Mouse (Mus musculus): Measurements from ENCODE around the gene Eef2k.

The Eef2k gene

GRCm38 (mm10) chr7:120844689-120845088 lies 2.1 kb downstream of the Eef2k start:
- no peak for DNase-seq (ENCODE audit: low spot score)

- no peak for DNase-seq (ENCODE audit: low spot score)
These were observed 6.3 kb downstream of the Eef2k start for GRCm38 (mm10) chr7:120848831-120849512.

DNA sequence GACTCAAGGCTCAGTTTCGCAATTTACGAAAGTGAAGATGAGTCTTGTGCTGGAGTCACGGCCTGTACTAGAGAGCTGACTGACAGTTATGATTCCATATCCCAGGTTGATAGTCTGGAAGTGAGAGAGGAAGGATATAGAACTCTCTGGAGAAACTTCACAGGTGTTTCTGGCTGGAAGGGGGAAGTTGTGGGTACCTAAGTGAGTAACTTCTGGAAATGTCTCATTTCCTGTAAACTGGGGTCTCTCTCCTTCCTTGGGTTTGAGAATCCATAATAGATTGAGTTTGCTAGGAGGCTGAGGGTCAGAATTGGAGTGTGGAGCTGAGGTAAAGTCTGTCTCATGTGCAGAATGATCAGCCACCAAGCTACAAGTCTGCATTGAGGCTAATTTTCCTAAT lies 7.5 kb downstream of the Eef2k start:
- DNase-seq (ENCODE audit: low spot score): no peak

DNA sequence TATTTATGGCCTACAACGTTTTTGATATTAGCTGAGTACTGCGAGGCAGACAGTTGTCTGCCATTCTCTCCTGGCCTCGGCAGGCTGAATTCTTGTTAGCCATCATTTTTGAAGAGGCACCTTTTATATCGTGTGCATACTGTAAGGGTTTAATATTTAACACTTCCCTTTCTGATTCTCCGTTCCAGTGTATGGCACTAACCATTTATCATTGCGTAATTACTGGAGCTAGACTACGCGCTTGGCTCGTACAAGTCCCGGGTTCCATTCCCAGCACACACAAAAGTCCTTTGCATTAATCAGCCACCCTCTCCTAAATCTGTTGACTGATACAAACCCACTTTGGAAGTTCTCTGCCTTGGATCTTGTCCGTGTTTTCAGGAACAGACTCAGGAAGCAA lies 17.2 kb downstream of the Eef2k start:
- no peak for DNase-seq (ENCODE audit: low spot score)

DNA sequence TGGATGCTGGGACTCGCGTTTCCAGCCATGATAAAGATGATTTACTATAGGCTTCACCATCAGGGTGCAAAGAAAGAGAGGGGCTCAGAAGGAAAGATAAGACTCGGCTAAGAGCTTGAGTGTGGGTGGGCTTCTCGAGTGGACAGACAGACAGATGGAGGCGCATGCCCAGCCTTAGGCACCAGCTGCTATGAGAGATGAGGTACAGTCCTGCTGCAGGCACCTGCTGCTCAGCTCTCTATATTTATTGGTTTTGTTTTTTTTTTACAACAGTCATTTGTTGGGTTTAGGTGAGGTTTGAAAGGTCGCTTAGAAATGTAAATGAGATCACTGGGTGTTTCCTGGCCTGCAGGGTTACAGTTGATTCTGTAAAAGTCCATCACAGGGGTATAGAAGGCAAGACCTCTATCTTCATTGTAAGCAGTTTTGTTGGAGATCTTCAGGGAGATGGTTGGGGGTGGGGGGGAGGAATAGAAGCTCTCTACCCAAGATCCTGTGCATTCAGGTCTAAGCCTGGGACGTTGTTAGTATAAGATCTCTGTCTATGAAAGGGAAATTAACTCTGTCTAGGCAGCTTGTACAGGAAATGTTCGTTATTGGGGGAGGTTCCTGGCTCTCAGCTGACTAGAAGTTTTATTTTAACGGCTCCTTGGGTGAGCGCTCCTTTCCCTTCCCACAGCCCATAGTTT lies 18.3 kb downstream of the Eef2k start:
- DNase-seq (ENCODE audit: low spot score): no peak

GRCm38 (mm10) chr7:120861488-120862047 lies 18.9 kb downstream of the Eef2k start:
- no peak for DNase-seq (ENCODE audit: low spot score)

GRCm38 (mm10) chr7:120862196-120862595 lies 19.6 kb downstream of the Eef2k start:
- DNase-seq (ENCODE audit: low spot score): no peak

GRCm38 (mm10) chr7:120862626-120863025 lies 20.0 kb downstream of the Eef2k start:
- no peak for DNase-seq (ENCODE audit: low spot score)

DNA sequence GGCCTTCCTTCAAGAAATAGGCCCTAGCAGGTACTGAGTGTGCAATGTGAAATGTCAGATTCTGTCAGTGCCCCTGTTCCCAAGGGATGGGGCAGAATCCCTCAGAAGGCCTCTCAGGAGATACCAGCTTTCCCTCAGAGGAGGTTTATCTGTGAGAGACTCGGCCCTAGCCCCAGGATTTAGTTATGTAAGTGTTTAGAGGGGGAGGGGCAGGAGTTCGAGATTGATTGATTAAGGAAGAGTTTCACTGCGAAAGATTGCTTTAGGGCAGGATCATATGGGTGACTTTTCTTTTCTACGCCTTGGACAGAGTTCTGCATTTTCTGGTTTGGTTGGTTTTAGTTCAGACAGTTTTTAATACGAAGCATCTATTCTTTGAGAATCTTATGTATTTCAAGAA lies 20.8 kb downstream of the Eef2k start:
- DNase-seq (ENCODE audit: low spot score): no peak

DNA sequence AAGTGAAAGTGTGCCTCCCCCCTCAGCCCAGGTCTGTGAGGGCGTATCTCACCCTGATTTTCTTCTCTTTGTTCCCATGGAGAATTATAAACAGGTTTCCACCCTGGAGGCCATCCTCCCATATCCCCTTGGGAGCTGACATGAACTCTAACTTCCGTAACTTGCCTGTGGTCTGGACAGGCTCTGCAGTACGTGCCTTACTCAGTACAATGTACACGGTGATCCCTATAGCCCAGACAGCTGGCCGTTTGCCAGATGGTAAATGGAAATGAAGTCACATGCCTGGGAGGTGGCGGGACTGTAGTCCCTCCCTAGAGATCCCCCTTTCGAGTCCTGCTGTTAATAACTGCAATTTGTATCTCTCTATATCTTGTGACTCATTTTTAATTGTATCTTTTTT lies 22.5 kb downstream of the Eef2k start:
- peak; percentile 72 for DNase-seq (ENCODE audit: low spot score)

- DNase-seq (ENCODE audit: low spot score): peak; percentile 78
These were observed 23.2 kb downstream of the Eef2k start for GRCm38 (mm10) chr7:120865832-120866231.

GRCm38 (mm10) chr7:120866684-120867083 lies 24.1 kb downstream of the Eef2k start:
- no peak for DNase-seq (ENCODE audit: low spot score)

GRCm38 (mm10) chr7:120867720-120868119 lies 25.1 kb downstream of the Eef2k start:
- DNase-seq (ENCODE audit: low spot score): no peak

GRCm38 (mm10) chr7:120869883-120870282 lies 27.3 kb downstream of the Eef2k start:
- peak; percentile 34 for DNase-seq (ENCODE audit: low spot score)

- DNase-seq (ENCODE audit: low spot score): no peak
These were observed 27.9 kb downstream of the Eef2k start for GRCm38 (mm10) chr7:120870431-120871008.

DNA sequence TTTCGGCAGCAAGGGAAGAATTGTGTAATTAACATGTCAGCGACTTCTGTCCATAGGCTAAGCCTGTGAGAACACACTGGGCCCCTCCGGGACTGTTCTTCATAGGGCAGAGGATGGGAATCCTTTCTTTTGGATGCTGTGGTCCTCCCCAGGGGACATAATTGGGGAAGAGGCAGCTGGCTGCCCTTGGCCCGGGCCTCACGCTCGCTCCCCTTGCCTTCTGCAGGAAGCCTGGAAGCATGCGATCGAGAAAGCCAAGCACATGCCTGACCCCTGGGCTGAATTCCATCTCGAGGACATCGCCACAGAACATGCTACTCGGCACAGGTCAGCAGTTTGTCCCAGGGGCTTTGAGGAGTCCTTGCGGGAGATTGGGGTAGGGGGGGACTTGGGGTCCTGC lies 30.5 kb downstream of the Eef2k start:
- DNase-seq (ENCODE audit: low spot score): no peak

DNA sequence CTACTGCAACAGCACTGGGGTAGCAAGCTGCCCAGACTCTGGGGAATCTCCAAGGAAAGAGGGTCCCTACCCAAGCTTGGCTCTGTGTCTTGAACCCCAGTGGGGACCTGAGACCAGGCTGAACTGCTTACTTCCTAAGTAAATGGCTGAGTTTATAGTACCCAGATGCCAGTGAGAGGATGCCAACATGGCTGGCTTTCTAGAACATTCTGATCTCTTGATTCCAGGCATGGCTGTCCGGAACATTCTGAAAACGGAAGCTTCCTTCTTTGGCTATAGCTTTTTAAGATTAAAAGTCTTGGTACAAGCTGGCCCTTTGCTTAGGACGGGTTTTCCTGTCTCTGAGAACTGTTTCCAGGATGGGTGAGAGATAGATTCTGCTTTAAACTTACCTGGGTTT lies 31.4 kb downstream of the Eef2k start:
- DNase-seq (ENCODE audit: low spot score): no peak

DNA sequence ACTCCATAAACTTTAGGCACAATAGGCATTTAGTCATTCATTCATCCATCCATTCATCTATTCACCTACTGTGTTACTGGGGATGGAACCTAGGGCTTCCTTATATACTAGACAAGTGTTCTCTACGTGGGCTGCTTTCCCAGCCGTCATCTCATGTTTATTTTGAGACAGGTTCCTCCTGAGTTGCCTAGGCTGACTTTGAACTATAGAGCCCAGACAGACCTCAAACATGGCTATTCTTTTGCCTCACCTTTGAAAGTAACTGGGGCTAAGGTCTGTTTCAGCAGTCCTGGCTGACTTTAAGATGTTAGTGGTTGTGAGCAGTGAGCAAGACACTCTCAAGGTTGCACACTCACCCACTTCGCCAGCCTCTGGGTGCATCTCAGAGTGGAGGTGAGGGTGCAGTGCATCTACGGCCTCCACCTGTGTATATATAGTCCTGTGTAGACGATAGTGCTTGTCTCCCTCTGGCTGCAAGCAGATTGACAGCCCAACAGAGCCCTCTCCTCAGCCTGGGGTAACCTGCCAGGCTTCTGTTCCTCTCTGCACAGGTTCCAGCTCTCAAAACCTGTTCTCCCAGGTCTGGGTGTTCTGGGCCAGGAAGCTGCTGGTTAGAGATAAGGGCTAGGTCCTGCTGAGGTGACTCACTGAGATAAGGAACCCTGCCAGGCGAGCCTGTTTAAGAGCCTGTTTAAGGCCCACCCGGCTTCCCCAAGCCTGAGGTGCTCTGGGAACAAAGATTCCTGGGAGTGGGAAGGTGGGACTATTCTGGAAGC lies 32.3 kb downstream of the Eef2k start:
- DNase-seq (ENCODE audit: low spot score): peak; percentile 86

- DNase-seq (ENCODE audit: low spot score): peak; percentile 26
These were observed 33.1 kb downstream of the Eef2k start for GRCm38 (mm10) chr7:120875540-120876388.

DNA sequence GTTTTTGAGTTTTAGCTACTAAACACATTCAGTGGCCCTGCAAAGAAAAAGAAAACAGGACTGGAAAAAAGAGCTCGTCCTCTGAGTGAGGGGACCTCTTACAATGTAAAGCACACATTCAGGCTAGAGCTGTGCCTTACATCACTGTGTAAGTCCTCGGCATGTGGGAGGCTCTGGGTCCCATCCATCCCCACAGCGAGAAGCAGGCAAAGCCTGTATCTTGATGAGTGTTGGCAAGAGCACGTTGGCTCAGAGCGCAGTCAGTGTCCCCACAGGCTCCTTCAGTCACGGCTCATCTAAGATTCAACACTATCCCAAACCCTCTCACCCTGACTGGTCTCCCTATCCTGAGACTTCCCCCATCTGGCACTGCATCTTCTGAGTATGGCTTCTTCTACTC lies 35.6 kb downstream of the Eef2k start:
- DNase-seq (ENCODE audit: low spot score): no peak

DNA sequence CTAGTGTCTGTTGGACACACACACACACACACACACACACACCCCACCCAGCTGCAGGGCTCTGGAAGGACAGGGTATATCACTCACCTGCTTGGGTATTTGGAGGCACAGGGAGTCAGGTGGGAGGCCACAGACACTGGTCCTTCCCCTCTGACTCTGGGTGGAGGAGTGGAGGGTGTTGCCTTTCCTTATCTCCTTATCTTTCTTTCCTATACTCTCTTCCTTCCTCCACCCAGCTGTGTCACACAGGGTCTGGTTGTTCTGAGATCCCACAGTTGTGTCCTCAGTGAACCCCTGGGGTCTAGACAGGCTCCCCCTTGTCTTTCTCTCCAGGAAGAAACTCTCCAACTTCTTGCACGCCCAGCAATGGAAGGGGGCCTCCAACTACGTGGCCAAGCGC lies 37.3 kb downstream of the Eef2k start:
- DNase-seq (ENCODE audit: low spot score): no peak

Data from urinary bladder, postnatal 14 days (tissue).